Mouse (Mus musculus): Measurements from ENCODE around the gene Dnah7b.
A peak's percentile ranks its signal among the peaks of the same experiment; 100 is the strongest.
"Not testable (repeated sequence)": the region's sequence is repeated elsewhere in the genome, so short reads cannot be mapped to it uniquely, and the experiment has no call there.

Gene Dnah7b

DNA sequence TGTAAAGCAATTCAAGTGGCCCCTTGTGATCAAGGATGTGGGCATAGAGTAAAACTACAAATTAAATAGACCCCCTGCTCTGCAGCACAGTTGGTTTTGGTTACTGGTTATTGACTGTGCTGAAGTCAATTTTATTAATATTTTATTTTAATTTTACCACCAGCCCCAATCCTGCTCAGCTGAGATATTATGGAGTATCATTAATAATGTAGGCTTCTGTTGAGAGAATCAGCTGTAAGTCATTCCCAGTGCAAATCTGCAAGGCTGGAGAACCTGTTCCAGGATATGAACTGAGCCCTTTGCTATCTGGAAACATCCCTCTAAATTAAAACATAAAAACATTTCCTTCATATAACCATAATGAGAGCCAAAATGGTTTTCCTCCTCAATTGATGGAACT lies 259.8 kb downstream of the Dnah7b start:
- not testable (repeated sequence) for DNase-seq

DNA sequence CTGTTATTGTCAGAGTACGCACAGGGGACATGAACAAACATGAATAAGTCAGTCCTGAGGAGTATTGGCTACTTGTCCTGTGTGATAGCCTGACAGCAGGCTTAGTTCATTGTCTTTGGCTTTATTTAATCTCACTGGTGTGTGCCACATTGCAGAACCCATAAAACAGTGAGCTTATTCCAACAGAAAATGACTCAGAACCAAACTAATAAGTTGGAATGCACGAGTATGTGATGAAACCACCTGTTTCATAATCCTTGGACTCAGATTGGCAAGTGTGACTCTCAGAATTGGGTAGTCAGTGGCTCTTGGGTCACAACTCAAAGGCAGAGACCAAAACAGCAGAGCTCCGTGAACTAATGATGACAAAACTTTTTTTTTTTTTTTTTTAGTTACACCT lies 279.2 kb downstream of the Dnah7b start:
- not testable (repeated sequence) for DNase-seq

DNA sequence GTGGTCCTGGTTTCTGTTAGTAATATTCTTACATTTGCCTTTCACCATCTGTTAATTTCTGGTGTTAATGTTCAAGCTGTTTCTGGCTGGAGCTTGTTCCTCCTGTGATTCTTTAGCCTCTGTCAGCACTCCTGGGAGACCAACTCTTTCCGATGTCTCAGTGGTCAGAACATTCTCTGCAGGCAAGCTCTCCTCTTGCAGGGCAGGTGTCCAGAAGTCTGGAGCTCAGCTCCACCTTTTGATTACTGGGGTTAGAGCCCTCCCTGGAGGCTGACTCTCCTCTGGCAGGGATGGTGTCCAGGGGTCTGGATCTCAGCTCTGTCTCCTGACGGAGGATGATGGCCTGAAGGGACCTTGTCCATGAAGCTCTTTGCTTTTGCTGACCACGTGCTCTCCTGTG lies 314.5 kb downstream of the Dnah7b start:
- not testable (repeated sequence) for DNase-seq

DNA sequence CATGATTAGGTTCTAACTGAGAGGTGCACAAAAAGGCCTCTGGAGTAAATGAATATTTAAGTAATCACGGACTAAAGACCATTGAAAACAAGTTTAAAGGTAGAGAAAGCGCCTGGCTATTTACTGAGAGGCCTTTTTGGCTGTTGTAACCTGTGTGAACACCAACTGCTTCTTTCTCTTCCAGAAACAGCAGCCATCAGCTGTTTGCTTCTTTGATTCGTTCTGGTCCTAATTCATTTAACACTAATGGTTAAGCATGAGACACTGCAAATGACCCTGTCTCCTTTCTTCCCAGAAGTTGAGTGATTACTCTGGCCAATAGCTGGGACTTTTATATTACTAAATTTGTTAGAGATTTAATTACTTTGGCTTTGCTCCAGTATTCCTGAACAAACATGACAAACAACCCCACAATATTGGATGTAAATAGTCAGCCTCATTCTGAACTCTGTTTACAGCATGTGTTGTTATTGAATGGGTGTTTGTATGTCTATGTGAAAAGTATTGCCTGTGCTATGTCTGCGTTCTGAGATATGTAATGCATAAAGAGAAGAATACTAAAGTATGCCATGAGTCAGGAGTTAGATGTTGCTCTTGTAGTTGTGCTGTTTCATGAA lies 328.7 kb downstream of the Dnah7b start:
- not testable (repeated sequence) for DNase-seq

DNA sequence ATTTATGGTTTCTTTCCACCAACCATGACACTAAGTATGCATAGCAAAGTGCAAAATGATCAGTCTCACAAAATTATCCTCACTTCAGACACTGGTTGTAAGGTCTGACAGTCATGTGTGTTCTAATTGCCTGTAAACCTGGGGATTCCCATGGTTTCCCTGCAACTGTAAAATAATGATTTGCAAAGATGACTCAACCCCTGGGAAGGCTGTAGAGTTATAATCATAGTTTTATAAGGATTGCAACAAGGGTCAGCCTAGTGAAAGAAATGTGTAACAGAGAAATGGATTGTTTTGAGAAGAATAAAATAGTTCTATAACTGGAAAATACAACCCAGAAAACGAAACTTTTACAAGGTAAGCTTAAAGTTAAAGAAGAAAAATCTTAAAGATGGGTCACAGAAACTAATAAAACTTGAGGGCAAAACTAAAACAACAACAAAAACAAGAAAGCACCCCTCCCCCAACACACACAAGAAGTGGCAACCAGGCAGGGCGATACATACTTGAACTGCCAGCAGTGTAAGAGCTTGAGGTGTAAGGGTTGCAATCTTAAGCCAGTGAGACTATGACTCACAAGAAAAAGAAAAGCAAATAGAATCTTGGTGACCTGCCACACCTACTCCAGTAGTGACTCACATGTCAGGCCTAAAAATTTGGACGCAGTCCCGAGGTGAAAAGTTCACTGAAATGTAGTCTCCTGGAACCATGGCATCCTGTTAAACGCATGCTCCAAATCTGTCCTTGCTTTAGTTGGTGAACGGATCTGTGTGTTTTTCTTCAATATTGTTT lies 342.4 kb downstream of the Dnah7b start:
- DNase-seq = no peak

DNA sequence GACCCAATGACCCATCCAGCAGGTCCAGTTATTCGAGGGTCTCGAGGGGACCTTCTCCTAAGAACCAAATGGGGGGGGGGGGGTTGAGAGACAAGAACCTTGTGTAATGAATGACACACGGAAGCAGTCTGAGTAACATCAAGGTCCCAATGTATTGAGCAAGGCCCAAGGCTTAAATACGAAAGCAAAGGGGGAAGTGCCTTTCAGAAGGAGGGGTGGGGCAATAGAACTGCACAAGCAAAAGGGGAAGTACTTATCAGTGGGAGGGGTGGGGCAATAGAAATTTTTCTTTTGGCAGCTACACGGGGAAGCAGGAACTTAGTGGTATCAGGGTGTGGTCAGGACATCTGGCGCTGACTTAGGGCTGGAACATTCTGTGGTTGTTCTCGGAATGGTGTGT lies 348.7 kb downstream of the Dnah7b start:
- not testable (repeated sequence) for DNase-seq

DNA sequence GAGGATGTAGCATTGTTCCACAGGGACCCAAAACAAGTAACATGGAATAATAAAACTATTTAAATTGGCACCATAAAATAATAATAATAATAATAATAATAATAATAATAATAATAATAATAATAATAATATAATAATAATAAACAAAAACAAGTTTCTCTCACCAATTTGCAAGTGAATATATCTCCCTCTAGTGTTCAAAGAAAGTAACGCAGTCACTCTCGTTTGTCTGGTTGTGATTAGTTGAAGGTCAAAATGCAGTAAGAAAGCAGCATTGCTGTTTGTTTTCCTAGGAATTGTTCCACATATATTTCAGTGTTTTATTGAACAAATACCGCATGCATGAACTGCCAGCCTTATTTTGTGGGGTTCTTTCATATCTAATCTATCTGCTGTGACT lies 350.8 kb downstream of the Dnah7b start:
- not testable (repeated sequence) for DNase-seq

DNA sequence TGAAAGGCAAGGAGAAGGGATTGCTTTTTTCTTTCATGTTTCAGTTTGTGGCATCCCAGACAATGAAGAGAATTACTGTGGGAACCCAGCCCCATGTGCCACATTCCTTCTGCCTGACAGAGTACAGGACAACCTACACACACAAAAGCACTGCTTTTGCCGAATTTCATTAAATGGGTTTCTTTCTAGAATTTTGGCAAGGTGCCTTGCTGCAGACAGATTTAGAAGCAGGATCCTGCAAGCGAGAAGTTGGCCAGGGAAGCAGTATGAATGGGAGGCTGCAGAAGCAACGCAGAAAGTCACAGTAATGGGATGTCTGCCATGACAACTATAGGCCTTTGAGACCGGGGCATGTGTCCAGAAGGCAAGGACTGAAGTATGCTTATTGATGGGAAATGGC lies 352.9 kb downstream of the Dnah7b start:
- peak in 1 of 2 experiments; percentile 5 for DNase-seq
